Mouse (Mus musculus): ENCODE data around the gene Wnk1. TPM values are rescaled to one million over a fixed set of nuclear protein-coding genes. Genes with fewer than 3 reads are reported as not detected.
A peak's percentile ranks its signal among the peaks of the same experiment; 100 is the strongest.
"Not testable (repeated sequence)": the region's sequence is repeated elsewhere in the genome, so short reads cannot be mapped to it uniquely, and the experiment has no call there.

The Wnk1 gene
- 100 to 1,000 TPM; 326 to 868 (median 677) TPM for total RNA-seq (2018; cell fraction: chromatin; rRNA removed)
- 100 to 1,000 TPM; 302 to 479 (median 379) TPM for total RNA-seq (2018; cell fraction: cytosol; rRNA removed)
- 1,000 to 10,000 TPM in 2 of 26 experiments, 100 to 1,000 TPM in 24; 335 to 1,077 (median 561) TPM for total RNA-seq (2018; cell fraction: nucleus; rRNA removed)
- polyA plus RNA-seq (2018), result 206 to 532 TPM (median 350 TPM) in 3 replicates

- peak within 1 kb of the TSS; percentile 88 for H3K27ac ChIP-seq
- H3K36me3 ChIP-seq (ENCODE audit: inconsistent target), result no peaks in the 10 kb centered on the region
- 2% methylated on average over 21 of the region's 59 CpGs for WGBS (ENCODE audit: missing documents)
- peaks cover 40% of the 10 kb centered on the region for H3K79me2 ChIP-seq (ENCODE audit: inconsistent target)
- H3K4me3 ChIP-seq (ENCODE audit: inconsistent target), result peak within 1 kb of the TSS; percentile 79
Observed at GRCm38 (mm10) chr6:120038366-120039255, at the start of gene Wnk1. TSS of gene Wnk1 (minus strand) at chr6:120038672.

- H3K36me3 ChIP-seq (ENCODE audit: inconsistent target); H3K79me2 ChIP-seq (ENCODE audit: inconsistent target); H3K27ac ChIP-seq; H3K4me3 ChIP-seq (ENCODE audit: inconsistent target): not testable (repeated sequence)
- WGBS (ENCODE audit: missing documents), result 94% methylated on average over 6 of the region's 8 CpGs
Observed at GRCm38 (mm10) chr6:120087041-120087440, 48.6 kb upstream of the Wnk1 start.

- Histone ChIP-seq H3K4me3 (ENCODE audit: inconsistent target) (no peak overlapping the region), H3K27ac (no peak overlapping the region), H3K36me3 (ENCODE audit: inconsistent target) (no peaks in the 10 kb centered on the region), H3K79me2 (ENCODE audit: inconsistent target) (no peaks in the 10 kb centered on the region)
- WGBS (ENCODE audit: missing documents), result 91% methylated on average over 3 of the region's 3 CpGs
Observed at GRCm38 (mm10) chr6:120085832-120086231, 47.4 kb upstream of the Wnk1 start.

- H3K4me3 ChIP-seq (ENCODE audit: inconsistent target), result no peak overlapping the region
- no peaks in the 10 kb centered on the region for H3K36me3 ChIP-seq (ENCODE audit: inconsistent target)
- H3K79me2 ChIP-seq (ENCODE audit: inconsistent target), result no peaks in the 10 kb centered on the region
- 31% methylated on average over 2 of the region's 2 CpGs for WGBS (ENCODE audit: missing documents)
- no peak overlapping the region for H3K27ac ChIP-seq
Observed at GRCm38 (mm10) chr6:120084983-120085382, 46.5 kb upstream of the Wnk1 start.

- peak overlapping the region; percentile 75 for H3K27ac ChIP-seq
- H3K79me2 ChIP-seq (ENCODE audit: inconsistent target), result no peaks in the 10 kb centered on the region
- no peak overlapping the region for H3K4me3 ChIP-seq (ENCODE audit: inconsistent target)
- no peaks in the 10 kb centered on the region for H3K36me3 ChIP-seq (ENCODE audit: inconsistent target)
- 21% methylated on average over 6 of the region's 6 CpGs for WGBS (ENCODE audit: missing documents)
Observed at GRCm38 (mm10) chr6:120083442-120083841, 45.0 kb upstream of the Wnk1 start.

GRCm38 (mm10) chr6:120082951-120083411 lies 44.5 kb upstream of the Wnk1 start:
- WGBS (ENCODE audit: missing documents), result under 1% methylated on average over 8 of the region's 8 CpGs
- Histone ChIP-seq H3K4me3 (ENCODE audit: inconsistent target) (no peak overlapping the region), H3K27ac (peak overlapping the region; percentile 75)

GRCm38 (mm10) chr6:120082251-120082950 lies 43.9 kb upstream of the Wnk1 start:
- Histone ChIP-seq H3K79me2 (ENCODE audit: inconsistent target) (no peaks in the 10 kb centered on the region), H3K36me3 (ENCODE audit: inconsistent target) (no peaks in the 10 kb centered on the region), H3K27ac (peak overlapping the region; percentile 75), H3K4me3 (ENCODE audit: inconsistent target) (no peak overlapping the region)
- WGBS (ENCODE audit: missing documents), result 81% methylated on average over 6 of the region's 6 CpGs

More at GRCm38 (mm10) chr6:120082951-120083411, 44.5 kb upstream of the Wnk1 start:
- Histone ChIP-seq H3K36me3 (ENCODE audit: inconsistent target) (no peaks in the 10 kb centered on the region), H3K79me2 (ENCODE audit: inconsistent target) (no peaks in the 10 kb centered on the region)

GRCm38 (mm10) chr6:120081516-120081915 lies 43.0 kb upstream of the Wnk1 start:
- no peak overlapping the region for H3K27ac ChIP-seq
- H3K36me3 ChIP-seq (ENCODE audit: inconsistent target), result no peaks in the 10 kb centered on the region
- 69% methylated on average over 4 of the region's 4 CpGs for WGBS (ENCODE audit: missing documents)
- H3K79me2 ChIP-seq (ENCODE audit: inconsistent target), result no peaks in the 10 kb centered on the region
- no peak overlapping the region for H3K4me3 ChIP-seq (ENCODE audit: inconsistent target)

- Histone ChIP-seq H3K36me3 (ENCODE audit: inconsistent target) (no peaks in the 10 kb centered on the region), H3K27ac (no peak overlapping the region), H3K4me3 (ENCODE audit: inconsistent target) (no peak overlapping the region), H3K79me2 (ENCODE audit: inconsistent target) (no peaks in the 10 kb centered on the region)
- 98% methylated on average over 6 of the region's 10 CpGs for WGBS (ENCODE audit: missing documents)
Observed at GRCm38 (mm10) chr6:120079547-120079946, 41.1 kb upstream of the Wnk1 start.

- no peaks in the 10 kb centered on the region for H3K36me3 ChIP-seq (ENCODE audit: inconsistent target)
- H3K79me2 ChIP-seq (ENCODE audit: inconsistent target), result no peaks in the 10 kb centered on the region
- no peak overlapping the region for H3K4me3 ChIP-seq (ENCODE audit: inconsistent target)
- WGBS (ENCODE audit: missing documents), result 98% methylated on average over 6 of the region's 6 CpGs
- no peak overlapping the region for H3K27ac ChIP-seq
Observed at GRCm38 (mm10) chr6:120076619-120077450, 38.4 kb upstream of the Wnk1 start.

- no peak overlapping the region for H3K27ac ChIP-seq
- no peaks in the 10 kb centered on the region for H3K79me2 ChIP-seq (ENCODE audit: inconsistent target)
- no peaks in the 10 kb centered on the region for H3K36me3 ChIP-seq (ENCODE audit: inconsistent target)
- 83% methylated on average over 1 of the region's 2 CpGs for WGBS (ENCODE audit: missing documents)
- H3K4me3 ChIP-seq (ENCODE audit: inconsistent target), result no peak overlapping the region
Observed at GRCm38 (mm10) chr6:120072630-120073029, 34.2 kb upstream of the Wnk1 start.

GRCm38 (mm10) chr6:120069546-120069945 lies 31.1 kb upstream of the Wnk1 start:
- 97% methylated on average over 3 of the region's 3 CpGs for WGBS (ENCODE audit: missing documents)
- H3K4me3 ChIP-seq (ENCODE audit: inconsistent target), result no peak overlapping the region
- H3K36me3 ChIP-seq (ENCODE audit: inconsistent target), result no peaks in the 10 kb centered on the region
- no peaks in the 10 kb centered on the region for H3K79me2 ChIP-seq (ENCODE audit: inconsistent target)
- H3K27ac ChIP-seq, result no peak overlapping the region

- Histone ChIP-seq H3K27ac (no peak overlapping the region), H3K36me3 (ENCODE audit: inconsistent target) (no peaks in the 10 kb centered on the region), H3K4me3 (ENCODE audit: inconsistent target) (no peak overlapping the region), H3K79me2 (ENCODE audit: inconsistent target) (no peaks in the 10 kb centered on the region)
- WGBS (ENCODE audit: missing documents), result 73% methylated on average over 6 of the region's 6 CpGs
Observed at GRCm38 (mm10) chr6:120065552-120066177, 27.2 kb upstream of the Wnk1 start.

GRCm38 (mm10) chr6:120064627-120065026 lies 26.2 kb upstream of the Wnk1 start:
- Histone ChIP-seq H3K4me3 (ENCODE audit: inconsistent target) (no peak overlapping the region), H3K79me2 (ENCODE audit: inconsistent target) (no peaks in the 10 kb centered on the region), H3K36me3 (ENCODE audit: inconsistent target) (no peaks in the 10 kb centered on the region), H3K27ac (no peak overlapping the region)
- 29% methylated on average over 2 of the region's 2 CpGs for WGBS (ENCODE audit: missing documents)

Measured in macrophage (primary cell).